Mouse (Mus musculus) mouse embryonic stem cell (cell line): ENCODE data around the gene Rap1gds1.

Source experiments
- in situ Hi-C, 2 experiments: fragments of 300-500 bp; cut with MboI; formaldehyde crosslinking; loops; 1 replicate in 1 of 2; 3 replicates in 1 of 2; pipeline ENCODE4 v1.14.3; 2019 to 2020; ENCODE audit warnings: low sequenced_read_pairs in 2 of 2, low pct_unique_long_range_greater_than_20kb in 1 of 2, mixed read lengths in 1 of 2; ENCODE audit not compliant: unreplicated experiment in 1 of 2

The Rap1gds1 gene

GRCm38 (mm10) chr3:139074484-139075211 is at the start of gene Rap1gds1:
Gene Rap1gds1, minus strand, starts transcription at chr3:139075201.
- in situ Hi-C loops = no loop called here

- in situ Hi-C loops = no loop called here
Measured at GRCm38 (mm10) chr3:139118446-139118845, 43.4 kb upstream of the Rap1gds1 start.

GRCm38 (mm10) chr3:139116733-139117337 is 41.8 kb upstream of the Rap1gds1 start:
- in situ Hi-C loops = no loop called here

GRCm38 (mm10) chr3:139112335-139112973 is 37.5 kb upstream of the Rap1gds1 start:
- in situ Hi-C loops = no loop called here

- in situ Hi-C loops = no loop called here
Measured at GRCm38 (mm10) chr3:139111877-139112276, 36.9 kb upstream of the Rap1gds1 start.

- in situ Hi-C loops = no loop called here
Measured at GRCm38 (mm10) chr3:139108176-139108575, 33.2 kb upstream of the Rap1gds1 start.

GRCm38 (mm10) chr3:139103914-139104313 is 28.9 kb upstream of the Rap1gds1 start:
- in situ Hi-C loops = no loop called here

- in situ Hi-C loops = no loop called here
Measured at GRCm38 (mm10) chr3:139103346-139103745, 28.3 kb upstream of the Rap1gds1 start.

- in situ Hi-C loops = no loop called here
Measured at GRCm38 (mm10) chr3:139101941-139102340, 26.9 kb upstream of the Rap1gds1 start.

- in situ Hi-C loops = no loop called here
Measured at GRCm38 (mm10) chr3:139099284-139099683, 24.3 kb upstream of the Rap1gds1 start.

- in situ Hi-C loops = no loop called here
Measured at GRCm38 (mm10) chr3:139095894-139096293, 20.9 kb upstream of the Rap1gds1 start.

GRCm38 (mm10) chr3:139088526-139088925 is 13.5 kb upstream of the Rap1gds1 start:
- in situ Hi-C loops = no loop called here

- in situ Hi-C loops = no loop called here
Measured at GRCm38 (mm10) chr3:139083778-139084539, 9.0 kb upstream of the Rap1gds1 start.

GRCm38 (mm10) chr3:139079831-139080230 is 4.8 kb upstream of the Rap1gds1 start:
- in situ Hi-C loops = no loop called here

GRCm38 (mm10) chr3:139078010-139078409 is 3.0 kb upstream of the Rap1gds1 start:
- in situ Hi-C loops = no loop called here

- in situ Hi-C loops = no loop called here
Measured at GRCm38 (mm10) chr3:139076059-139076455, 1.1 kb upstream of the Rap1gds1 start.

- in situ Hi-C loops = no loop called here
Measured at GRCm38 (mm10) chr3:139075333-139076058, 495 bp upstream of the Rap1gds1 start.

- in situ Hi-C loops = no loop called here
Measured at GRCm38 (mm10) chr3:139073801-139074483, 1.1 kb downstream of the Rap1gds1 start.
